Mouse (Mus musculus) layer of hippocampus, adult 9-10 months (tissue): ENCODE results near the gene Cramp1l.

Experiments
- DNase-seq: peaks from one replicate; pipeline ENCODE4 v3.0.0; 2022; ENCODE audit warnings: low spot score

Gene Cramp1l

DNA sequence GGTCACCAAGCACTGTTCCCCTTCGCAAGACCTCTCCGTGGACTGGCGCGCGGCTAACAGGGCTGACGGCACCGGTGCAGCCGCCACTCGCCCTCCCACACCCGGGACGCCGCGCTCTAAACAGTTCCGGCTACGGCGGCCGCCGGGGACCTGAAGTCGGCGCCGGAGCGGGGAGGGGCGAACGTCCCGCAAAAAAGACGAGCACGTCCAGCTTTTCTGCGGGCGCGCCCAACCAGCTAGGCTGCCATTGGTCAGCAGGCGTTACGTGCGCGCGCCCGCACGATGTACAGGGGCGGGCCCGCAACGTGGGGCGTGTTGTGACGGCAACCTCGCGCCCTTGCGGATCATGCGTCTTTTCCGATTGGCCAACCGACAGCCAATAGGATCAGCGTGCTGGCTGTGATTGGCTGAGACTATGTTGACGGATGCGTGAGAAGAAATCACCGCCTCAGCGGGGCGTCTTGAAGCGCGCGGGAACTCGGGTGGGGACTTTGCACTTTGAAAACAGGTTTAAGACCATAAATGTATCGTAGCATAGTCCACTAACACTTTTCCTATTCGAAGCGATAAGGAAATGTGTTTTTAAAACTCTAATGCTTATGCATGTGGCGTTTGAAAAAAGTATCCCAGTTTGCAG lies at the start of gene Cramp1l, which contains the start of gene Ift140:
Cramp1l (minus strand) TSS at position 134 of the 637 bp plus-strand sequence.
Ift140 (plus strand) TSS at position 431 of the 637 bp plus-strand sequence.
- DNase-seq, result peak; percentile 98

DNA sequence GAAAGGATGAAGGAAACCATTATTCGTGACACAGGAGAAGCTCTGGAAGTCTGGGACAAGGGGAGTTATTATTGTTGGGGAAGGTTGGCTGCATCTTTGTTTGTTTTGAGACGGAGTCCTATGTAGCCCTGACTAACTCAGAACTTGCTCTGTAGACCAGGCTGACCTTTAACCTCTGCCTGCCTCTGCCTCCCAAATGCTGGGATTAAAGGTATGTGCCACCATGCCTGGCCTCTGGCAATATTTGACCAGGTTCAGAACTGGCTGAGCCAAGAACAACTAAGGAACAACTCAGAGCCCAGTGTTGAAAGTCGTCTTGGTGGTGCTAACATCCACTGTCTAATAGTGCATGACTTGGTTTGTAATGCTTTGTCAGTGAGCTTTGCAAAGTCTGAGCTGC lies 49.6 kb upstream of the Cramp1l start:
- DNase-seq, result no peak

DNA sequence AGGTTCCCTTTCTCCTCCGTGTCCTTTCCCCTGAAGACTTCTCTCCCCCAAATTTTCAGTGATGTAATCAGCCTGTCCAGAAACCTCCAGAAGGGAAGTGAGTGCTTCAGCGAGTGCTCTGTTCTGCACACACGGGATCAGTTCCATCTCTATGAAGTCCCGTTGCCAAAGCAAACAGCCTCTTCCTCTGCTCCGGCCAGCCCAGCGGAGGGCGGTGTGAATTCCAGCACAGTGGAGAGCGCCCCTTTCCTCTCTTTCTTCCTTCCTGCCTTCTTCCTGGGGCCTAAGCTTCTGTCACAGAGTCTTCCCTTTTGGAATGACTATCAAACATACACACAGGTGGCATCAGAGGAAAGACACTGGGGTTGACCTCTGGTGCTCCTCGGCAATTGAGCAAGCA lies 48.8 kb upstream of the Cramp1l start:
- DNase-seq, result no peak

DNA sequence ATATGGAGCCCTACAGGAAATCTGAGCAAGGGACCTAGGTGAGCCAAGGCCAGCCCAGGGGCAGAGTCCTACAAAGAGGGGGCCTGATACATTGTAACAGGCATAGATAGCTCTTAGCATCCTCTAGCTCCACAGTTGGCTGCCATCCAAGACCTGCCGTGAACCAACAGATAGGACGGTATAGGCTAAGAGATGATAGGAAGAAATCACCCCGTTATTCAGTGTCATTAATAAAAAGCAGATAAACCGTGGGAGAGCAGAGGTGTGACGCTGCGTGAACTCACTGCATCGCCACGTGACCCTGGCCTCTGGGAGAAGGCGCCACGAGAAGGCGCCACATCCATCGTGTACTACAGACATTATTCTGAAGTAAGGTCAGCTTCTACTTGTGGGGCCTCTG lies 48.3 kb upstream of the Cramp1l start:
- no peak for DNase-seq

GRCm38 (mm10) chr17:25063261-25063660 lies 47.7 kb upstream of the Cramp1l start:
- DNase-seq, result no peak

GRCm38 (mm10) chr17:25057041-25057440 lies 41.5 kb upstream of the Cramp1l start:
- DNase-seq, result no peak

DNA sequence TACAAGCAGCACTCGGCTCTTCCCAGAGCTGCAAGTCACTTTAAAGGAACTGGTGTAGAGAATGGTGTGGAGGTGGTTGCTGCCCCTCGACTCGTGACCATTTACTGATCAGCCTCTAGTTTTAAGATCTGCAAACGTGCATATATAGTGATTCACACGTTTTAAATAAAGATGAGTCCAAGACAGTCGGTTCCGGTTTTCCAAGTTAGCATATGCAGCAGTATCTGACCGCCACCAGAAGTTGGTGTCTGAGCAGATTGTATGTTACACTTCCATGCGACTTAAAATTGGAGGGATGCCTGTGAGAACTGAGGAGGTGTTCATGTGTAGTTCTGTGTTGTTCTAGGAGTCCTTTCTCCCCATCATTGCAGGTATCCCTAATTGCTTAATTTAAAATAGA lies 37.7 kb upstream of the Cramp1l start:
- no peak for DNase-seq

DNA sequence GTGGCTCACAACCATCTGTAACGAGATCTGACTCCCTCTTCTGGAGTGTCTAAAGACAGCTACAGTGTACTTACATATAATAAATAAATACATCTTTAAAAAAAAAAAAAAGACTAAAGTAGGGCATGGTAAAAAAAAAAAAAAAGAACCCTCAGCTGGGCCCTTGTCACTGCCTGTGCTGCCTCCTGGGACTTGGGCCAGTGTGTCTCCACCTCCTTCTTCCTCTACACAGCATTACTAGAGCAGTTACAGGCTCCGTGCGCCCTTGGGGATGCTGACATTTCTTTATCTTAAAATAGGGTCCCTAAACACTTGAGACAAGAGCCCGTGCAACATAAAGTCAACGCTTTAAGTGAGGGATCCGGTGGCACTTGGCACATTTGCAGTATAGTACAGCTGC lies 31.6 kb upstream of the Cramp1l start:
- DNase-seq, result no peak

GRCm38 (mm10) chr17:25045281-25045680 lies 29.7 kb upstream of the Cramp1l start:
- DNase-seq, result no peak

GRCm38 (mm10) chr17:25044879-25045278 lies 29.3 kb upstream of the Cramp1l start:
- no peak for DNase-seq

- DNase-seq, result no peak
Observed at GRCm38 (mm10) chr17:25036183-25036582, 20.6 kb upstream of the Cramp1l start.

GRCm38 (mm10) chr17:25016292-25017132 lies 924 bp upstream of the Cramp1l start:
- DNase-seq, result peak; percentile 5

DNA sequence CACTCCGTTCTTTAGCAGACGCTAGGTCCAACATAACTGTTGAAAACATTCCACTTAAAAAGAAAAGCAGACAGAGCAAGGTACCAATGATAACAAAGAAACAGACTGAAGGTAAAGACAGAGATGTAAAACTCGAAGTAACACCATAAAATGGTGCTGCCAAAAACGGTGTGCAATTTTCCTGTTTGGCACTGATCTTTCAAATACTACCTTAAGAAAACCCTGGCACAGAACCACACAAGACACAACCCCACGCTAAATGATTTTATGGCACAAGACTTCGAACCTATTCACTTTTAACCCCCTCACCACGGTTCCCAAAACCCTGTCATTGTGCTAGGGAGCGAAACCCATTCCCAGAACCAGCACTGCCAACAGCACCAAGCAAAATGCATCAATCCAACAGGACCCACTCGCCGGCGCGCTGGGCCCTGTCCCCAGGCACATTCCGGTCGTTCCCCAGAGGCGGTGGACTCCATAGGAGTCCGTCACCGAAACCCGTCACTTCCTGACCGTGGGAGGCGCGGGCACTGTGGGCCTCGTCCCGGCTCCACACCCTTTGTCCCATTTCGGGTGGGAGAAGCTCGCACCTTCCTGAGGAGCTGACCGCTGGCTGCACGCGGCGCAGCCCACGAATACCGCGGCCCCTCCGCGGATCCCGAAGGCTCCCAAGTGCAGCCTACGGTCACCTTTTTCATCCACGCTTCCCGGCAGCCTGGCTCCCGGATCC lies 582 bp downstream of the Cramp1l start:
- no peak for DNase-seq

GRCm38 (mm10) chr17:25013606-25014501 lies 1.7 kb downstream of the Cramp1l start:
- no peak for DNase-seq

- DNase-seq, result no peak
Observed at GRCm38 (mm10) chr17:25007480-25007879, 8.1 kb downstream of the Cramp1l start.

GRCm38 (mm10) chr17:25005102-25005501 lies 10.5 kb downstream of the Cramp1l start:
- DNase-seq, result no peak

- DNase-seq, result no peak
Observed at GRCm38 (mm10) chr17:24994721-24995120, 20.9 kb downstream of the Cramp1l start.

DNA sequence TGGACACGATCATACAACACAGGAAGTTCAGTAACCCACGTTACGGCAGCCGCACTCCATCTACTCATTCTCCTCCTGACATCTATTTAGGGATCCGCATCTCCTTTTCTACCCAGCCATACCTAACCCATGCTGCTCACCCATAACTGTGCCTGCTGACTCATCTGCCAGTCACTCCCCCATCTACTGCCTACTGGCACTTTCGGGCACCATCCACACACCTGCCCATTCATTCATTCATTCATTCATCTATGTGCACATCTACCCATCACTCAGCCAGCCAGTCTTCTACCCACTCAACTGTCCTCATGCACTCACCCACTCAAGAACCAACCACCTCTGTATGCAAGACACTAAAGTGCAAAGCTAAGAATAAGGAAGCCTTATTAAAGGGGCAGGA lies 28.4 kb downstream of the Cramp1l start:
- no peak for DNase-seq

GRCm38 (mm10) chr17:24960852-24961715 lies 54.5 kb downstream of the Cramp1l start:
- no peak for DNase-seq

GRCm38 (mm10) chr17:24960135-24960851 lies 55.3 kb downstream of the Cramp1l start, which contains the start of gene Jpt2:
TSS of gene Jpt2 (minus strand) at chr17:24960689.
- DNase-seq, result peak; percentile 95
